9 mouse cellular contexts compared by ENCODE assay signal in genomic region chr5:140508686-140509085, GRCm38 (mm10). TPM values are rescaled to one million over a fixed set of nuclear protein-coding genes. Genes with fewer than 3 reads are reported as not detected.
DNase-seq lines count a peak whose midpoint lies in the region; ATAC-seq lines count a peak whose summit lies in the region.
"Had no signal": no experiment of that assay in that cellular context is flagged by ENCODE, and none has a peak within 500 bp of the region (broad histone marks: within the 10 kb centered on the region; RNA-seq: fewer than 3 reads in every experiment).

No protein-coding gene starts in this region.

- 28% methylated on average over 8 of the region's 8 CpGs for WGBS in kidney, embryonic 15.5 days
- 36% methylated on average over 8 of the region's 8 CpGs for WGBS in embryonic facial prominence, embryonic 11.5 days
- 30% methylated on average over 8 of the region's 8 CpGs for WGBS in limb, embryonic 11.5 days
- WGBS in neural tube, embryonic 12.5 days = 41% methylated on average over 8 of the region's 8 CpGs

- no peak for ATAC-seq in kidney, embryonic 15.5 days (replicated peaks; ENCODE audit: low FRiP score)
- ATAC-seq in embryonic facial prominence, embryonic 11.5 days (replicated peaks; ENCODE audit: insufficient number of reproducible peaks, low FRiP score, low TSS enrichment, low read depth) = no peak
- ATAC-seq in limb, embryonic 11.5 days (ENCODE audit: insufficient number of reproducible peaks, low FRiP score, low TSS enrichment, low read depth) = no peak
- no peak for ATAC-seq in neural tube, embryonic 12.5 days (ENCODE audit: low FRiP score, low read depth)

- no peak overlapping the region for H3K4me3 ChIP-seq in kidney, embryonic 15.5 days (replicated peaks)
- H3K4me3 ChIP-seq in embryonic facial prominence, embryonic 11.5 days (ENCODE audit: low read depth, low read length) = no peak overlapping the region
- H3K4me3 ChIP-seq in limb, embryonic 11.5 days (ENCODE audit: low read depth, low read length) = no peak overlapping the region
- no peak overlapping the region for H3K4me3 ChIP-seq in neural tube, embryonic 12.5 days

- H3K4me2 ChIP-seq in kidney, embryonic 15.5 days = peak overlapping the region; percentile 6; the same call in 1 of the 2 replicates
- no peak overlapping the region for H3K4me2 ChIP-seq in embryonic facial prominence, embryonic 11.5 days (ENCODE audit: low read depth, low read length)
- 0 out of 2 replicates have a peak overlapping the region, but pooled peaks have one; percentile 16 for H3K4me2 ChIP-seq in limb, embryonic 11.5 days (ENCODE audit: low read depth, severe bottlenecking)
- peak overlapping the region; percentile 9; the same call in 1 of the 2 replicates for H3K4me2 ChIP-seq in neural tube, embryonic 12.5 days (replicated peaks)

- H3K9ac ChIP-seq in kidney, embryonic 15.5 days = peak overlapping the region; percentile 15; the same call in 1 of the 2 replicates
- 0 out of 2 replicates have a peak overlapping the region, but pooled peaks have one; percentile 18 for H3K9ac ChIP-seq in embryonic facial prominence, embryonic 11.5 days (replicated peaks; ENCODE audit: low read length)
- H3K9ac ChIP-seq in limb, embryonic 11.5 days (ENCODE audit: low read length) = 0 out of 2 replicates have a peak overlapping the region, but pooled peaks have one; percentile 3
- 0 out of 2 replicates have a peak overlapping the region, but pooled peaks have one; percentile 18 for H3K9ac ChIP-seq in neural tube, embryonic 12.5 days

- no peak for DNase-seq in kidney, adult 8-10 months
- DNase-seq in embryonic facial prominence, embryonic 11.5 days (ENCODE audit: low spot score) = no peak
- peak; percentile 54 for DNase-seq in limb, embryonic 11.5 days (ENCODE audit: low spot score)
- no peak for DNase-seq in right cerebral cortex, adult 18-20 months
- no peak for DNase-seq in cerebellum, adult 9-11 months
- DNase-seq in retina, embryonic 14.5 days (ENCODE audit: low spot score) = no peak

- peak overlapping the region; percentile 48; the same call in 1 of the 2 replicates for H3K27ac ChIP-seq in kidney, embryonic 15.5 days
- H3K27ac ChIP-seq in embryonic facial prominence, embryonic 11.5 days (replicated peaks; ENCODE audit: low read depth, low read length) = no peak overlapping the region
- 0 out of 2 replicates have a peak overlapping the region, but pooled peaks have one; percentile 56 for H3K27ac ChIP-seq in limb, embryonic 11.5 days (replicated peaks; ENCODE audit: low read depth, low read length)
- no peak overlapping the region for H3K27ac ChIP-seq in neural tube, embryonic 12.5 days

- no peaks in the 10 kb centered on the region for H3K9me3 ChIP-seq in kidney, embryonic 15.5 days (replicated peaks)
- no peaks in the 10 kb centered on the region for H3K9me3 ChIP-seq in embryonic facial prominence, embryonic 11.5 days (replicated peaks; ENCODE audit: control insufficient read depth, low read length)
- no peaks in the 10 kb centered on the region for H3K9me3 ChIP-seq in limb, embryonic 11.5 days (ENCODE audit: control insufficient read depth, low read length)
- no peaks in the 10 kb centered on the region for H3K9me3 ChIP-seq in neural tube, embryonic 12.5 days

- H3K4me1 ChIP-seq in kidney, embryonic 15.5 days = peaks cover 62% of the 10 kb centered on the region
- peaks cover 3% of the 10 kb centered on the region for H3K4me1 ChIP-seq in embryonic facial prominence, embryonic 11.5 days (ENCODE audit: control insufficient read depth, insufficient read depth, low read length)
- peaks cover 28% of the 10 kb centered on the region for H3K4me1 ChIP-seq in limb, embryonic 11.5 days (ENCODE audit: control insufficient read depth, insufficient read depth, low read length)
- H3K4me1 ChIP-seq in neural tube, embryonic 12.5 days = peaks cover 61% of the 10 kb centered on the region

- H3K27me3 ChIP-seq in kidney, embryonic 15.5 days = no peaks in the 10 kb centered on the region
- H3K27me3 ChIP-seq in embryonic facial prominence, embryonic 11.5 days (ENCODE audit: control insufficient read depth, insufficient read depth, low read length) = no peaks in the 10 kb centered on the region
- no peaks in the 10 kb centered on the region for H3K27me3 ChIP-seq in limb, embryonic 11.5 days (ENCODE audit: control insufficient read depth, insufficient read depth, low read length)
- H3K27me3 ChIP-seq in neural tube, embryonic 12.5 days (replicated peaks) = no peaks in the 10 kb centered on the region

- H3K36me3 ChIP-seq in kidney, embryonic 15.5 days = no peaks in the 10 kb centered on the region
- H3K36me3 ChIP-seq in embryonic facial prominence, embryonic 11.5 days (replicated peaks; ENCODE audit: control insufficient read depth, insufficient read depth, low read depth, low read length) = no peaks in the 10 kb centered on the region
- H3K36me3 ChIP-seq in limb, embryonic 11.5 days (ENCODE audit: control insufficient read depth, insufficient read depth, low read length) = no peaks in the 10 kb centered on the region
- H3K36me3 ChIP-seq in neural tube, embryonic 12.5 days = no peaks in the 10 kb centered on the region

RNA-seq across cellular contexts. Expression of gene Chst12, which starts 3.3 kb away (rescaled TPM):
- polyA plus RNA-seq in kidney, embryonic 15.5 days (2015; fragmentation: Nextera tagmentation; extraction: Ambion mirVana) = 21.9 and 22.4 TPM in 2 replicates
- 8.8 and 9.5 TPM in 2 replicates for polyA plus RNA-seq in embryonic facial prominence, embryonic 11.5 days (2014; fragmentation: Nextera tagmentation; extraction: Ambion mirVana)
- polyA plus RNA-seq in limb, embryonic 11.5 days (2014; fragmentation: Nextera tagmentation; extraction: Ambion mirVana) = 11.9 and 16.6 TPM in 2 replicates
- 17.5 and 19.2 TPM in 2 replicates for polyA plus RNA-seq in neural tube, embryonic 12.5 days (2016; fragmentation: Nextera tagmentation; extraction: Ambion mirVana)

RNA-seq across cellular contexts. Expression of gene Grifin, which starts 56.2 kb away (rescaled TPM):
- 0.45 TPM in 1 of 2 replicates, not detected in the other for polyA plus RNA-seq in kidney, embryonic 15.5 days (2015; fragmentation: Nextera tagmentation; extraction: Ambion mirVana)
- polyA plus RNA-seq in embryonic facial prominence, embryonic 11.5 days (2014; fragmentation: Nextera tagmentation; extraction: Ambion mirVana) = 0.36 and 0.63 TPM in 2 replicates
- not detected in 2 replicates for polyA plus RNA-seq in limb, embryonic 11.5 days (2014; fragmentation: Nextera tagmentation; extraction: Ambion mirVana)
- polyA plus RNA-seq in neural tube, embryonic 12.5 days (2016; fragmentation: Nextera tagmentation; extraction: Ambion mirVana) = not detected in 2 replicates
- polyA plus RNA-seq: liver, adult 2 months had no signal

Comparison
In these comparisons a context has a peak if more than half of its experiments do, and no peak if none do; other contexts are left out.
1. H3K27ac ChIP-seq: peak in kidney, embryonic 15.5 days (single experiment) and limb, embryonic 11.5 days (single experiment); none in embryonic facial prominence, embryonic 11.5 days (single experiment) and neural tube, embryonic 12.5 days (single experiment).
2. Peak in every context shown above with its lines, with median percentiles within 50 percentile points of each other: H3K9ac ChIP-seq.